Mouse (Mus musculus) intestine, embryonic 15.5 days (tissue): ENCODE measurements around the gene Hoxb9. TPM values are rescaled to one million over a fixed set of nuclear protein-coding genes. Genes with fewer than 3 reads are reported as not detected.

ENCODE experiments used
- ATAC-seq: fragments of 200-750 bp; cut with Nextera tagmentation; 2 replicates; pipeline ENCODE4 v1.8.0; 2017; ENCODE audit warnings: moderate TSS enrichment, moderate library complexity
- H3K27ac ChIP-seq: fragments of 300-500 bp; sonication (generic); 2 replicates; pipeline ENCODE4 v1.5.1; 2015; ENCODE audit warnings: mild to moderate bottlenecking, inconsistent platforms
- H3K27me3 ChIP-seq: fragments of 300-500 bp; sonication (generic); replicated peaks from 2 replicates; pipeline ENCODE4 v1.6.1; 2015; ENCODE audit warnings: inconsistent platforms
- H3K36me3 ChIP-seq: fragments of 300-500 bp; sonication (generic); 2 replicates; pipeline ENCODE4 v1.6.1; 2015; ENCODE audit warnings: inconsistent platforms
- H3K4me1 ChIP-seq: fragments of 300-500 bp; sonication (generic); replicated peaks from 2 replicates; pipeline ENCODE4 v1.6.1; 2015; ENCODE audit warnings: inconsistent platforms
- H3K4me2 ChIP-seq: fragments of 300-500 bp; sonication (generic); replicated peaks from 2 replicates; pipeline ENCODE4 v1.6.1; 2015; ENCODE audit warnings: mild to moderate bottlenecking, inconsistent platforms
- H3K4me3 ChIP-seq: fragments of 300-500 bp; sonication (generic); replicated peaks from 2 replicates; pipeline ENCODE4 v1.5.1; 2015; ENCODE audit warnings: inconsistent platforms
- H3K9ac ChIP-seq: fragments of 300-500 bp; sonication (generic); 2 replicates; pipeline ENCODE4 v1.6.1; 2015; ENCODE audit warnings: inconsistent platforms
- H3K9me3 ChIP-seq: fragments of 300-500 bp; sonication (generic); 2 replicates; pipeline ENCODE4 v1.6.1; 2016; ENCODE audit warnings: inconsistent platforms
- WGBS: fragments of 180-500 bp; shearing (Covaris S2); methylation state at CpG from one replicate; pipeline ENCODE4 v1.1.7; 2015; 5-methylcytosine and 5-hydroxymethylcytosine counted together
- polyA plus RNA-seq: library from polyadenylated mRNA; unstranded; fragments of >200 nt; fragmentation: Nextera tagmentation; extraction: Ambion mirVana; gene quantifications from 2 replicates; pipeline ENCODE4 v1.2.1, GENCODE M21; 2015

Hoxb9 gene
- polyA plus RNA-seq, 1 experiment from 2014 or later: 1.2 TPM

DNA sequence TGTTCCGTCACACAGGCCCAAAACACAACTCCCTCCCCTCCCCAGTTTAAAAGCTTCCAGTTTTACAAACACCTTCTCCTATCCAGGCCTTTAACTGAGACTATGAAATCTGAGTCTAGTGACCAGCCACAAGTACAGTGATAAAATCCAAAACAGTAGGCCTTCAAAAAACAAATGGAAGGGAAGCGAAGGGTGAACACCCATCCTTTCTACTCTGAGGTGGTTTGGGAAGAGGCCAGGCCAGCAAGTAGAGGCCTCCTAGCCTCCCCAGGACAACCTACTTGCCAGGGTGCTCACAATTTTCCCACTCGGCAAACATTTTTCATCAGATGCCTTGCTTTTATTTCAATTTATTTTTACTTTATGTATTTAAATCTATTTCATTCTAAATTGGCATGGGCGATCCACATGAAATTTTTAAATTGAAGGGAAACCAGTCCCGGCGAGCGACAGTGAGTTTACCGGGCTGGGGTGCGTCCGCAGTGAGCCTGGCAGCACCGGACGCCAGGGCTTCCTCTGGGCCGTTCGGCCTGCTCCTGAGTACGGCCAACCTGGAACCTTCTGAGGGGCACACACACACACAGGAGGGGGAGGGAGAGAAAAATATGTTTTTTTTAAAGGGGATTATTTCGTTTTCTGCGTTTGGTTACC, 19.6 kb downstream of the Hoxb9 start:
- Histone ChIP-seq H3K36me3 (no peaks in the 10 kb centered on the region), H3K9ac (no peak overlapping the region), H3K9me3 (no peaks in the 10 kb centered on the region), H3K4me2 (0 out of 2 replicates have a peak overlapping the region, but pooled peaks have one; percentile 1), H3K4me3 (no peak overlapping the region), H3K27ac (peak overlapping the region; percentile 7; the same call in 1 of the 2 replicates), H3K27me3 (peaks cover 63% of the 10 kb centered on the region), H3K4me1 (peaks cover 21% of the 10 kb centered on the region)
- ATAC-seq: no peak
- 36% methylated on average over 17 of the region's 17 CpGs for WGBS

DNA sequence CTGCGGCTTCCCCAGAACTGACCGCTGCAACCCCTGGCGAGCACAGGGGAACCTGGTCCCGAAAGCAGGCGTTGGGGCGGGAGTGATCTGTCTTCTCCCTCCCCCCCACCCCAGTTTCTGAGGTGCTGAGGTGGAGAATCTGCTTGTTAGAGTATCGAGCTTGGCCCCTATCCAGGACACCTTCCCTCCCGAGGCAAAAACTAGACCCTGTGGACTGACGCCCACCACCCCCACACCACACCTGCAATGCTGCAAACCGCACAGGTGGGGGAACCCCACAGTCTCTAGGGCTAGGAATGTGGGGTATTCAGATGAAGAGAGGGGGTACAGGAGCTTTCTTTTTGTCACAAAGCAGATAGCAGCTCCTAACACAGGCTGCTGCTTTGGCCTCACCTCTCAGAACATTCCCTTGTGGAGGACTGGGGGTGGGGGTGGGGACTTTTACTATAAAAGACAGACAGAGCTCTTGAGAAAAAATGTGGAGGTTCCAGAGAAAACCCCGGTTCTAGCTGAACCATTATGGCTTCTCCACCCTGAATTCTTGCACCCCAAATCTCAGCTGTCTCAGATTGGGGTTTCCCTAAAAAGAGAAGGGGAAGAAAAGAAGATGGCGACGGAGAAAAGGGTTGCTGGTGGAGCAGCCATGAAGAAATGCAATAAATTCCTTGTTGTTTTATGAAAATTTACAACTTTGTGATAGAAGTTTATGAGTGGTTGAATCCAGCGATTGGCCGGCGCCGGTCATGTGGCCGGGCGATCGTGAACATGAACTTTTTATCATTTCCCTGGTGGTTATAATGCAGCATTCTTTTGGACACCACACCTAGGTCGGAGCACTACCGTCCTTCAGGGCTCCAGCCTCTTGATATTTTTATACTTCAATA, 20.7 kb downstream of the Hoxb9 start, which contains the start of gene Hoxb6:
Gene Hoxb6, plus strand, starts transcription at position 796 of the 884 bp plus-strand sequence.
- H3K9me3 ChIP-seq: no peaks in the 10 kb centered on the region
- H3K4me2 ChIP-seq: peak within 1 kb of the TSS; percentile 74
- WGBS: 11% methylated on average over 22 of the region's 22 CpGs
- peak within 1 kb of the TSS; percentile 51 for H3K4me3 ChIP-seq
- peaks cover 69% of the 10 kb centered on the region for H3K27me3 ChIP-seq
- peaks cover 24% of the 10 kb centered on the region for H3K4me1 ChIP-seq
- peak within 1 kb of the TSS; percentile 59 for H3K9ac ChIP-seq
- ATAC-seq: peak; percentile 41; the same call in 1 of the 2 replicates
- H3K27ac ChIP-seq: peak within 1 kb of the TSS; percentile 85
- H3K36me3 ChIP-seq: no peaks in the 10 kb centered on the region

DNA sequence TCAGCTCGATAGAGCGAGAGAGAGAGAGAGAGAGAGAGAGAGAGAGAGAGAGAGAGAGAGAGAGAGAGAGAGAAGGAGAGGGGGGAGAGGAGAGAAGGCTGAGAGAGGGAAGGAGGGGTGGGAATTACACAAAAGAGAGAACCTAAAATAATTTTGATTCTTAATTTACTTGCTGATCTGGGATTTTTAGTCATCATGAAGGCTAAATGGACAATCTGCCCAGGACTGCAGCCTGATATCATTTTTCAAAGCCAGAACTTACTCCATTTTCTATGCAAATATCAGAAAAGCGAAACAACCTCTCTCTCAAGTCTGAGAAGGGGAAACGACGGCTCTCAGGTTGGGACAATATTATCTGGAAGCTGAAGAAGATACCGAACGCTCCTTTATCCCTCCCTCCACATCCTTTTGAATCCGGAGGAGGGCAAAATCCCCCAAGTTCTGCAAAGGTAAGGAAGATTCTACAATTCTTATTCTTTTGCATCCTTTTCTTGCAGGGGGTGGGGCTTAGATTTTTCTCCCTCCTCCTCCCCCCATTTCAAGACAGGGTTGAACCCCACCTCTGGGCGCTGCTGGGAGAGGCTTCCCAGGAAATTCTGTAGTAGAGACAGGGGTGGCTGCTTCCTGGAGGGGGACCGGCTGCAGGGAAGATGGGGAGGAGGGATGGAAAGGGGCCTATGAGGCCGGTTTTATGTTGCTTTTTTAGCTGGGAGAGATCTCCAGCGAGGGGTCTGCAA, 21.5 kb downstream of the Hoxb9 start:
- H3K4me1 ChIP-seq: peaks cover 25% of the 10 kb centered on the region
- H3K9me3 ChIP-seq: no peaks in the 10 kb centered on the region
- H3K9ac ChIP-seq: peak overlapping the region; percentile 59
- peak overlapping the region; percentile 51 for H3K4me3 ChIP-seq
- WGBS: 9% methylated on average over 12 of the region's 12 CpGs
- peak overlapping the region; percentile 74 for H3K4me2 ChIP-seq
- ATAC-seq: no peak
- peaks cover 70% of the 10 kb centered on the region for H3K27me3 ChIP-seq
- H3K36me3 ChIP-seq: no peaks in the 10 kb centered on the region
- peak overlapping the region; percentile 85 for H3K27ac ChIP-seq

DNA sequence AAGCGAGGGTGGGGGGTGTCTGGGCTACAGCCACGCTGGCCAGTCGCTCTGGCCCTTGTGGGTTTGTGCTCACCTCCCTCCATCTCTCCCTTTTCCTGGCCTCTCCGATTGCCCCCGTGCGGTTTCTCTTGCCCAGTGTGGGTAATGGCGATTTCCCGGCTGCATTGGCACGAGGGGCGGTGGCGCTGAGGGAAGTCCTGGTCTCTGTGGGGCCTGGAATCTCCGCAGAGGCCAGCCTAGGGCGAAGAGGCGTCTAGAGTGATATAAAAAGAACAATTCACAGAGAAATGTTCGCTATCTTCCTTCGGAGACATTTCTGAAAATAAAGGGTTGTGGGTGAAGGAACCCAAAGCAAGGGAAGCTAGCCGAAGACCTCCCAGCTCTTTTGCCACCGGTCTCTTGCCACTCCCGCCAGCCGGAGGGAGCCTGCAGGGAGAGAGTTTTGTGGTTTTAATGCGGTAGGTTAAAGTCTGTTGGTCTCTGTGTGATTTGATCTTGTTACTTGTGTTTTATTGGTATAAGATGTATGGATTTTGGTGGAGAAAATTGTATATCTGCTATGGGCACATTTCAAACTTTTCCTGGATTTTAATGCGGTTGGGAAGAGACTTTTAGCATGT, 22.2 kb downstream of the Hoxb9 start:
- H3K27me3 ChIP-seq: peaks cover 69% of the 10 kb centered on the region
- peaks cover 25% of the 10 kb centered on the region for H3K4me1 ChIP-seq
- H3K27ac ChIP-seq: peak overlapping the region; percentile 85
- H3K4me2 ChIP-seq: peak overlapping the region; percentile 74
- peak overlapping the region; percentile 59 for H3K9ac ChIP-seq
- 9% methylated on average over 22 of the region's 22 CpGs for WGBS
- ATAC-seq: no peak
- peak overlapping the region; percentile 51 for H3K4me3 ChIP-seq
- H3K9me3 ChIP-seq: no peaks in the 10 kb centered on the region
- no peaks in the 10 kb centered on the region for H3K36me3 ChIP-seq

DNA sequence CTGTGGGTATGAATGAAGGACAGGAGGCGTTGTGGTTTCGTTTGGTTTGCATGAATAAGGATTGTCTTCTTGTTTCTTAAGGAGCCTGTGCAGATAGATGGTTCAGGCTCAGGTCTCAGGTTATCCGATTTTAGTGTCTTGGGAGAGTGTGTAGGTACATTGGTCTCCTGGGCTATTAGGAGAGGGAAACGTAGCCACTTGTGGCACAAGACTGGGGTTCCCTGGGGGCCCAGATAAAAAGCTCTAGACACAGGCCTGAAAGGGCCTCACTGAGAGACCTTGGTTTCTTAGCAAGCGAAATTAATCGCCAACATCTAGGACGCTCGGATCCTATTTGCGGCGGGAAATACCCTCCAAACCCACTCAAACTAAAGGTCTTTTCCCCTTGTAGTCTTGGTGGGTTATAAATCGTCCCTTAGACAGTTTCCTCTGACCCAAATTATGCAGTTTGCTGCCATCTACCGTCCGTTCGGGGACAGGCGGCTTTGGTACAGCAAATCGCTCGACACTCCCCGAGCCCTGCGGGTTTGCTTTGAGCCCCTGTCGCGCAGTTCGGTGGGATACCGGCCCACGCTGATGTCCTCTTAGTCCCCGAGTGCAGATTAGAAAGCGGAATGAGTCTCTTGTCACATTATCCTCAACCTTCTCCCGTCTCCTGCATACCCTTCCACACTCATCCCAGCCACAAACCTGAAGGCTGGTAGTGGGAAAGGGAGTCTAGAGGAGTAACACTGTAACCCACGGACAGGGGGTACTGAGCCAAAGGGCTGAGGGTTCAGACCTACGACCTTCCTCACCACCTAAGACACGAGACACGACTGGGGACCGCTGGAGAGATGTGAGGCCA, 23.2 kb downstream of the Hoxb9 start:
- peak overlapping the region; percentile 74 for H3K4me2 ChIP-seq
- H3K27ac ChIP-seq: peak overlapping the region; percentile 44
- peak overlapping the region; percentile 51 for H3K4me3 ChIP-seq
- peak overlapping the region; percentile 53 for H3K9ac ChIP-seq
- H3K36me3 ChIP-seq: no peaks in the 10 kb centered on the region
- peaks cover 71% of the 10 kb centered on the region for H3K27me3 ChIP-seq
- ATAC-seq: peak; percentile 61; the same call in 1 of the 2 replicates
- H3K9me3 ChIP-seq: no peaks in the 10 kb centered on the region
- WGBS: 1% methylated on average over 32 of the region's 32 CpGs
- H3K4me1 ChIP-seq: peaks cover 25% of the 10 kb centered on the region

DNA sequence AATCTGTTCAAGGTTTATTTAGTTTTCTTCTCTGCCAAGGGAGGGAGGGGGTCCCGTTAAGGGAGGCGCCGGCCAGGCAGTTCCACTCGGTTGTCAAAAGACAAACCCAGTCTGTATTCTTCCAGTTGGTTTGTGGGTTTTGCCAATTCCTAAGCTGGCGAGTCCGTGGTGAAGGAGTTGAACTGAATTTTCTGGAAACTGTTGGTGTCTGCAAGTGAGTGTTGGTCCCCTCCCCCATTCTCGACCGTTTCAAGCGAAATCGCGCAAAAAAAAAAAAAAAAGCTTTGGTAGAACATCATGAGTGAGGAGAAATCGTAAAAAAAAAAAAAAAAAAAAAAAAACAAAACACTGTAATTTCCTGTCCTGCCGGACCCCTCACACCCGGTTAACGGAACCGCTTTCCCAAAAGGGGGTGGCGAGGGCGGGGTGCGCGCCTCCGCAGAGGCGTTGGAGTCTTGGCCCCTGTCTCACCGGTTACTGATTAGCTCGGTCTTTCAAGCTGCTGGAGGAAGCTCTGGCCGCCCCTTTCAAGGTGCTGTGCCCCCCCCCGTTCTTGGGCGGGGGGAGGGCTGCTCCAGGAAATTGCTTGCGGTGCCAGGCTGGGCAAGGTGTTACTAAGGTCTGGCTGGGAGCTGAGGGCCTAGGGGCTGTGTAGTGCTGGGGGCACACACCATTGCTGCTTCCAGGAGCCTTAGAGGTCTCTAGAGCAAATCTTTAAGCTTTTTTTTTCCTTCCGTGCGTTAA, 24.0 kb downstream of the Hoxb9 start:
- Histone ChIP-seq H3K27ac (peak overlapping the region; percentile 66; the same call in 1 of the 2 replicates), H3K9ac (peak overlapping the region; percentile 53), H3K27me3 (peaks cover 74% of the 10 kb centered on the region), H3K4me2 (peak overlapping the region; percentile 74), H3K4me3 (peak overlapping the region; percentile 51), H3K36me3 (no peaks in the 10 kb centered on the region), H3K9me3 (no peaks in the 10 kb centered on the region), H3K4me1 (peaks cover 30% of the 10 kb centered on the region)
- WGBS: 1% methylated on average over 30 of the region's 30 CpGs
- 0 out of 2 replicates have a peak, but pooled peaks have one; percentile 13 for ATAC-seq

DNA sequence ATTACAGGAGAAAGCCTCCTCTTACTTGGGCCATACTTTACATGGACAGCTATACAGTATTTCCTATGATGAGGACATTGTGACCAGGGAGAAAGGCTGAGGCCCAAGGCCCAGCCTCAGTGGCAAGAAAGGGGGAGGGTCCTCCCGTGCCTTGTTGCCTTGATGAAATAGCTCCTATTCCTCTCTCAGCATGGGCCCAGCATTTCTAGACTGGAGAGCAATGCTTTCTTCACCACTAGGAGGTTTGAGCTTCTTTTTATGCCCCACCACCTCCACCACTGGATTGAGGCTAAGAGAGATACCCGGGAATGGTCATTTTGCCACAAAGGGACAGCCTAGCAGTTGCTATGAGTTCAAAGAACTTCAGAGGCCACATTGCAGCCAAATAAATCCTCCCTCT, 25.7 kb downstream of the Hoxb9 start:
- no peak for ATAC-seq
- 32% methylated on average over 2 of the region's 2 CpGs for WGBS
- H3K9me3 ChIP-seq: no peaks in the 10 kb centered on the region
- no peak overlapping the region; the same call in 1 of the 2 replicates for H3K9ac ChIP-seq
- H3K27me3 ChIP-seq: peaks cover 77% of the 10 kb centered on the region
- no peak overlapping the region; the same call in 1 of the 2 replicates for H3K27ac ChIP-seq
- peak overlapping the region; percentile 74 for H3K4me2 ChIP-seq
- peaks cover 43% of the 10 kb centered on the region for H3K4me1 ChIP-seq
- H3K36me3 ChIP-seq: no peaks in the 10 kb centered on the region
- no peak overlapping the region for H3K4me3 ChIP-seq

DNA sequence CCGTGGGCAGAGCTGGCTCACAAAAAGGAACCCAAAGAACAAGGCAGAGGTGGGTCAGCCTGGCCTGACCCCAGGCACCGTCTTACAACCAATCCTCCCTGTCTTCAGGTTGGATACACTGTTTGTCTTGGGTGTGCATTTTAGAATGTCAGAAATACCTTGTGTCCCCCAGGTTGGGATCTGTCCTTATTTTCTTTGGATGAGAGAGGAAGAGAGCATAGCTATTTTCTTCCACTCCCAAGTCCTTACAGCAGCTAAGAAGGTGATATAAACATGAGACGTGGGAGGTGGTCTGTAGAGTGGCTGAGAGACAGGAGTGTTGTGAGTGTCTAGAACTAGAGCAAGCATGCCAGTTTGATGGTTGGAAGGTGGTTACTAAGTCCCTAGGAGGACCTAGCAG, 26.2 kb downstream of the Hoxb9 start:
- H3K4me2 ChIP-seq: peak overlapping the region; percentile 74; the same call in 1 of the 2 replicates
- H3K36me3 ChIP-seq: no peaks in the 10 kb centered on the region
- no peaks in the 10 kb centered on the region for H3K9me3 ChIP-seq
- ATAC-seq: no peak
- H3K27me3 ChIP-seq: peaks cover 78% of the 10 kb centered on the region
- H3K27ac ChIP-seq: no peak overlapping the region
- no peak overlapping the region for H3K4me3 ChIP-seq
- H3K4me1 ChIP-seq: peaks cover 45% of the 10 kb centered on the region
- 37% methylated on average over 3 of the region's 3 CpGs for WGBS
- H3K9ac ChIP-seq: no peak overlapping the region; the same call in 1 of the 2 replicates

DNA sequence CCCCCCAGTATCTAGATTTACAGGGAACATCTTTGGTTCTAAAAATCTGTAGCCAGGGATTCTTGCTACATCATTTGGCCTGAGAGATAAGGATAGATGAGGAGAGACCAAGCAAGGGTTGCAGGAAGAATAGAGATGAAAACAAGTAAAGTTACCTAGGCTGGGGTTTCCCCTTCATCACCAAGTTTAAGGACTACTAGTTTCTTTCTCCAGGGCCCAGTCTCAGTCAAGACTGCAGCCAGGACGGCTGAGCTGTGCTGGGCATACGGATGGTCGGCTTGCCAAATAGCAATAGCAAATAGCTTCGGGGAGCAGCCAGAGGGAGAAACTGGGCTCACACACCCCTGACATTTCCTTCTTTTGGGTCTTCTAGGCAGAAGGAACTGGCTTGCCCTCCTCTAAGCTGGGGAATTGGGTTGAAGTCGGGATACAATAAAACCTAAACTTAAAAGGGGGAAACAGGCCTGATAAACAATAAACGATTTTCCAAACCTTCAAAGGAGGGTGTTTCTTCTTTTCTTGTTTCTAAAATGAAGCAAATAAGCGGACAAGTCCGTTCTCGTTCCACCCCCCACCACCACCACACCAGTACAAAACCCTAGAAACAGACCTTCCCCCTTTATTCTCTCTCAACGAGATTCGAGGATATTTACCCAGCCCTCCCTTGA, 26.8 kb downstream of the Hoxb9 start:
- peaks cover 72% of the 10 kb centered on the region for H3K27me3 ChIP-seq
- WGBS: 37% methylated on average over 11 of the region's 11 CpGs
- H3K36me3 ChIP-seq: no peaks in the 10 kb centered on the region
- no peaks in the 10 kb centered on the region for H3K9me3 ChIP-seq
- H3K27ac ChIP-seq: no peak overlapping the region
- H3K4me2 ChIP-seq: peak overlapping the region; percentile 75
- H3K4me1 ChIP-seq: peaks cover 45% of the 10 kb centered on the region
- H3K9ac ChIP-seq: no peak overlapping the region
- peak overlapping the region; percentile 51; the same call in 1 of the 2 replicates for H3K4me3 ChIP-seq
- ATAC-seq: no peak
